Mouse (Mus musculus): ENCODE data around the gene Sh3d21. TPM values are rescaled to one million over a fixed set of nuclear protein-coding genes. Genes with fewer than 3 reads are reported as not detected.

Sh3d21 gene
- polyA plus RNA-seq, 1 experiment = 0.27 TPM

DNA sequence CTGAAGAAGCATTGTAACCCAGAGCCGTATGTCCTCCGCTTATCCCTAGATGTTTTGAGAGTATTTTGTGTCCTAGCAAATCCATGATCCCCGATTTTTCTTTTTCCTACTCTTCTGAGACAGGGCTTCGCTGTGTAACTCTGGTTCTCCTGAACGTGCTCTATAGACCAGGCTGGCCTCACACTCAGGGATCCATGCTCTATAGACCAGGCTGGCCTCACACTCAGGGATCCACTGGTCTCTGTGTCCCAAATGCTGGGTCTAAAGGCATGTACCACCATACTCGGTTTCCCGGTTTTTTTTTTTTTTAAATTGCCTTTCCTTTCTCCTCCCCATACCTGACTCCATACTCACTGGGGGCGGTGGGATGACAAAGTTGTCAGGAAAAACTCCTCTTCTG is 2.3 kb downstream of the Sh3d21 start:
- TF ChIP-seq MYOG (IDR thresholded peaks at IDR 0.05; ENCODE audit: control insufficient read depth, extremely low read depth, insufficient read length) = no peak
- TF ChIP-seq CTCF (IDR thresholded peaks at IDR 0.05; ENCODE audit: control insufficient read depth, insufficient read depth, insufficient read length) = no peak
- no peak for TF ChIP-seq MAX (IDR thresholded peaks at IDR 0.05)
- no peak for TF ChIP-seq USF1 (IDR thresholded peaks at IDR 0.05; ENCODE audit: low read depth)
- no peak for TF ChIP-seq MYOD1 (IDR thresholded peaks at IDR 0.05; ENCODE audit: control insufficient read depth, insufficient read length, low read depth)
- no peak for TF ChIP-seq FOSL1 (IDR thresholded peaks at IDR 0.05; ENCODE audit: insufficient read depth, low read length, poor library complexity, severe bottlenecking)
- no peaks in the 10 kb centered on the region for H3K27me3 ChIP-seq (ENCODE audit: control insufficient read depth, insufficient read depth, insufficient read length)
- H3K79me3 ChIP-seq (ENCODE audit: low read depth) = no peaks in the 10 kb centered on the region
- no peak overlapping the region for H3K4me3 ChIP-seq (ENCODE audit: insufficient read depth, poor library complexity, severe bottlenecking)
- no peak overlapping the region for H3ac ChIP-seq (ENCODE audit: control insufficient read depth, insufficient read length, low read depth)
- peaks cover 14% of the 10 kb centered on the region for H3K36me3 ChIP-seq (ENCODE audit: control insufficient read depth, insufficient read depth)
- H3K79me2 ChIP-seq (ENCODE audit: control insufficient read depth, insufficient read depth) = no peaks in the 10 kb centered on the region

DNA sequence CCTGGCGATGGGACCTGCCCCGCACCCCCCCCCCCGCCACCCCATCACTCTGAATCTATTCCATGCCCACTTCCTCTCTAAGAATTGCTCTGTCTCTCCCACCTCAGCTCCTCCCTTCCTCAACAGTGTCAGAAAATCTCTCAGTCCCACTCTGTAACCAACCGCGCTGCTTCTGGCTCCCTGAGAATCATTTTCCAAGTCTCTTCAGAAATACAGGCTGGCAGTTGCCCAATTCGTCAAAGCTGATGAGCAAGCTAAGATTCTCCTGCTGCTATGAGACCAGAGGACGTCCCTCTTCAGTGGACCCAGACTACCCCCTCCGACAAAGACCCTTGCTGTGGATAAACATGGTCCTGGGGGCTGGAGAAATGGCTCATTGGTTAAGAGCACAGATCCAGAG is 3.8 kb downstream of the Sh3d21 start:
- Histone ChIP-seq H3K79me3 (ENCODE audit: low read depth) (no peaks in the 10 kb centered on the region), H3K79me2 (ENCODE audit: control insufficient read depth, insufficient read depth) (no peaks in the 10 kb centered on the region), H3ac (ENCODE audit: control insufficient read depth, insufficient read length, low read depth) (no peak overlapping the region), H3K36me3 (ENCODE audit: control insufficient read depth, insufficient read depth) (peaks cover 7% of the 10 kb centered on the region), H3K27me3 (ENCODE audit: control insufficient read depth, insufficient read depth, insufficient read length) (no peaks in the 10 kb centered on the region), H3K4me3 (ENCODE audit: insufficient read depth, poor library complexity, severe bottlenecking) (no peak overlapping the region)
- no peak for TF ChIP-seq FOSL1 (IDR thresholded peaks at IDR 0.05; ENCODE audit: insufficient read depth, low read length, poor library complexity, severe bottlenecking)
- TF ChIP-seq MYOG (IDR thresholded peaks at IDR 0.05; ENCODE audit: control insufficient read depth, extremely low read depth, insufficient read length) = no peak
- TF ChIP-seq CTCF (IDR thresholded peaks at IDR 0.05; ENCODE audit: control insufficient read depth, insufficient read depth, insufficient read length) = no peak
- no peak for TF ChIP-seq CEBPB (IDR thresholded peaks at IDR 0.05; ENCODE audit: low read depth)
- TF ChIP-seq MYOD1 (IDR thresholded peaks at IDR 0.05; ENCODE audit: control insufficient read depth, insufficient read length, low read depth) = no peak
- TF ChIP-seq USF1 (IDR thresholded peaks at IDR 0.05; ENCODE audit: low read depth) = no peak
- TF ChIP-seq MAX (IDR thresholded peaks at IDR 0.05) = no peak

- Histone ChIP-seq H3K27me3 (ENCODE audit: control insufficient read depth, insufficient read depth, insufficient read length) (no peaks in the 10 kb centered on the region), H3K4me3 (ENCODE audit: insufficient read depth, poor library complexity, severe bottlenecking) (no peak overlapping the region), H3K36me3 (ENCODE audit: control insufficient read depth, insufficient read depth) (peaks cover 7% of the 10 kb centered on the region), H3ac (ENCODE audit: control insufficient read depth, insufficient read length, low read depth) (no peak overlapping the region), H3K79me3 (ENCODE audit: low read depth) (no peaks in the 10 kb centered on the region), H3K79me2 (ENCODE audit: control insufficient read depth, insufficient read depth) (no peaks in the 10 kb centered on the region)
- no peak for TF ChIP-seq FOSL1 (IDR thresholded peaks at IDR 0.05; ENCODE audit: insufficient read depth, low read length, poor library complexity, severe bottlenecking)
Measured at GRCm38 (mm10) chr4:126157562-126157961, 5.7 kb downstream of the Sh3d21 start.

DNA sequence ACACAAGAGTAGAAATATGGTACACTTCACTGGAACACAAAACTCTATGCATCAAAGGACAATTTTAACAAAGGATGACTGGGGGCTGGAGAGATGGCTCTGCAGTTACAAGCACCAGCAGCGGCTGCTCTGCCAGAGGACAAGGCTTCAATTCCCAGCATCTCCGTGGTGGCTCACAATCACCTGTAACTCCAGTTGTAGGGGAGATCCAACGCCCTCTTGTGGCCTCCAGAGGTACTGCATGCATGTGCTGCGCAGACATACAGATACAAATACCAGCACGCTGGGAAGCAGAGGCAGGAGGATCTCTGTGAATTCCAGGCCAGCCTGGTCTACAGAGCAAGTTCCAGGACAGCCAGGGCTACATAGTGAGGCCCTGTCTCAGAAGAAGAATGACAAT is 6.7 kb downstream of the Sh3d21 start:
- TF ChIP-seq USF1 (IDR thresholded peaks at IDR 0.05; ENCODE audit: low read depth) = no peak
- peak; percentile 26 for TF ChIP-seq CTCF (IDR thresholded peaks at IDR 0.05; ENCODE audit: control insufficient read depth, insufficient read depth, insufficient read length)
- Histone ChIP-seq H3ac (ENCODE audit: control insufficient read depth, insufficient read length, low read depth) (no peak overlapping the region), H3K4me3 (ENCODE audit: insufficient read depth, poor library complexity, severe bottlenecking) (no peak overlapping the region), H3K79me2 (ENCODE audit: control insufficient read depth, insufficient read depth) (no peaks in the 10 kb centered on the region), H3K79me3 (ENCODE audit: low read depth) (no peaks in the 10 kb centered on the region), H3K27me3 (ENCODE audit: control insufficient read depth, insufficient read depth, insufficient read length) (no peaks in the 10 kb centered on the region), H3K36me3 (ENCODE audit: control insufficient read depth, insufficient read depth) (peaks cover 7% of the 10 kb centered on the region)

GRCm38 (mm10) chr4:126155869-126156268 is 7.4 kb downstream of the Sh3d21 start:
- Histone ChIP-seq H3ac (ENCODE audit: control insufficient read depth, insufficient read length, low read depth) (no peak overlapping the region), H3K36me3 (ENCODE audit: control insufficient read depth, insufficient read depth) (peaks cover 7% of the 10 kb centered on the region), H3K4me3 (ENCODE audit: insufficient read depth, poor library complexity, severe bottlenecking) (no peak overlapping the region), H3K79me3 (ENCODE audit: low read depth) (no peaks in the 10 kb centered on the region), H3K79me2 (ENCODE audit: control insufficient read depth, insufficient read depth) (no peaks in the 10 kb centered on the region), H3K27me3 (ENCODE audit: control insufficient read depth, insufficient read depth, insufficient read length) (no peaks in the 10 kb centered on the region)
- no peak for TF ChIP-seq MAX (IDR thresholded peaks at IDR 0.05)
- no peak for TF ChIP-seq USF1 (IDR thresholded peaks at IDR 0.05; ENCODE audit: low read depth)
- no peak for TF ChIP-seq MYOG (IDR thresholded peaks at IDR 0.05; ENCODE audit: control insufficient read depth, extremely low read depth, insufficient read length)
- no peak for TF ChIP-seq CEBPB (IDR thresholded peaks at IDR 0.05; ENCODE audit: low read depth)
- no peak for TF ChIP-seq CTCF (IDR thresholded peaks at IDR 0.05; ENCODE audit: control insufficient read depth, insufficient read depth, insufficient read length)
- TF ChIP-seq FOSL1 (IDR thresholded peaks at IDR 0.05; ENCODE audit: insufficient read depth, low read length, poor library complexity, severe bottlenecking) = no peak

DNA sequence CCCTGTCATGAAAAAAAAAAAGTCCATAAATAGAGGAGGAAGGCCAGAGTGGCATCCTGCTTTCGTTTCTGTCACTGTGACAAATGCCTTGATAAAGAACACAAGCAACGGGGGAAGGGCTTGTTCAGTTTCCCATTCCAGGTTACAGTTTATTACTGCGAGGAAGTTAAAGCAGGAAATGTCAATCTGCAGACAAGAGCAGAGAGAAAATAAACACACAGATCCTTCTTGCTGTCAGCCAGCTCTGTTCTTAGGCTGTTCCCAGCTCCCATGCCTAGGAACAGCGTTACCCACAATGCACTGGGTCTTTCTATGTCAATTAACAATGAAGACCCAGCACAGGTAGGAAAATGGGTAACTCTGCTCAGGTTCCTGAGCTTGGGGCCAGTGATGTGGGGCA is 8.1 kb downstream of the Sh3d21 start:
- H3ac ChIP-seq (ENCODE audit: control insufficient read depth, insufficient read length, low read depth) = no peak overlapping the region
- no peaks in the 10 kb centered on the region for H3K79me2 ChIP-seq (ENCODE audit: control insufficient read depth, insufficient read depth)
- H3K36me3 ChIP-seq (ENCODE audit: control insufficient read depth, insufficient read depth) = peaks cover 7% of the 10 kb centered on the region
- H3K4me3 ChIP-seq (ENCODE audit: insufficient read depth, poor library complexity, severe bottlenecking) = no peak overlapping the region
- TF ChIP-seq MYOG (IDR thresholded peaks at IDR 0.05; ENCODE audit: control insufficient read depth, extremely low read depth, insufficient read length) (no peak), MAX (IDR thresholded peaks at IDR 0.05) (no peak), MYOD1 (IDR thresholded peaks at IDR 0.05; ENCODE audit: control insufficient read depth, insufficient read length, low read depth) (no peak), USF1 (IDR thresholded peaks at IDR 0.05; ENCODE audit: low read depth) (no peak), CEBPB (IDR thresholded peaks at IDR 0.05; ENCODE audit: low read depth) (no peak), CTCF (IDR thresholded peaks at IDR 0.05; ENCODE audit: control insufficient read depth, insufficient read depth, insufficient read length) (no peak), FOSL1 (IDR thresholded peaks at IDR 0.05; ENCODE audit: insufficient read depth, low read length, poor library complexity, severe bottlenecking) (no peak)
- H3K27me3 ChIP-seq (ENCODE audit: control insufficient read depth, insufficient read depth, insufficient read length) = no peaks in the 10 kb centered on the region
- H3K79me3 ChIP-seq (ENCODE audit: low read depth) = no peaks in the 10 kb centered on the region
